Mouse (Mus musculus): ENCODE measurements around the gene Tas2r113. TPM values are rescaled to one million over a fixed set of nuclear protein-coding genes. Genes with fewer than 3 reads are reported as not detected.
"Not testable (repeated sequence)": the region's sequence is repeated elsewhere in the genome, so short reads cannot be mapped to it uniquely, and the experiment has no call there.

Gene Tas2r113
- total RNA-seq (2014; rRNA removed), result not detected in 2 replicates
- polyA plus RNA-seq (2015; fragmentation: Nextera tagmentation; extraction: Ambion mirVana), result not detected in 2 replicates

DNA sequence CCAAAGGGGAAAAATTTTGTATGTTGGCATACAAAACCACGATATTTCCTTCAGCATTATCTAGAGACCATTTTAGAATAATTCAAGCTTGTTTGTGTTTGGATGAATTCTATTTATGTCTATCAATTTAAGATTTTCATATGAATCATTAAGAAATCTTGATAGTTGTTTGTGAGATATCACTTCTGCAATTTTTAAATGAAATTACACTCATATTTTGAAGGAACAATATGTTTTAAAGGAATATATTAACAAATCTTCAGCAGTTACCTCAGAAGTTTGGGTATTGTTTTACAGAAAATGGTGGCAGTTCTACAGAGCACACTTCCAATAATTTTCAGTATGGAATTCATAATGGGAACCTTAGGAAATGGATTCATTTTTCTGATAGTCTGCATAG, at the start of gene Tas2r113:
Tas2r113 (plus strand) TSS at position 301 of the 400 bp plus-strand sequence.
- Histone ChIP-seq H3K9me3 (ENCODE audit: low read length) (no peaks in the 10 kb centered on the region), H3K4me2 (ENCODE audit: low read depth, low read length) (no peak within 1 kb of the TSS), H3K27me3 (ENCODE audit: insufficient read depth, low read length) (no peaks in the 10 kb centered on the region), H3K36me3 (ENCODE audit: insufficient read depth, low read length) (no peaks in the 10 kb centered on the region), H3K4me1 (ENCODE audit: insufficient read depth, low read length) (no peaks in the 10 kb centered on the region), H3K27ac (no peak within 1 kb of the TSS), H3K9ac (replicated peaks; ENCODE audit: low read length) (no peak within 1 kb of the TSS), H3K4me3 (ENCODE audit: low read length) (no peak within 1 kb of the TSS)
- no peak for ATAC-seq
- TF ChIP-seq CTCF (IDR thresholded peaks at IDR 0.05; ENCODE audit: low read depth), result no peak
- no peak for DNase-seq (ENCODE audit: low spot score)
- WGBS, result 84% methylated on average over 1 of the region's 1 CpGs

DNA sequence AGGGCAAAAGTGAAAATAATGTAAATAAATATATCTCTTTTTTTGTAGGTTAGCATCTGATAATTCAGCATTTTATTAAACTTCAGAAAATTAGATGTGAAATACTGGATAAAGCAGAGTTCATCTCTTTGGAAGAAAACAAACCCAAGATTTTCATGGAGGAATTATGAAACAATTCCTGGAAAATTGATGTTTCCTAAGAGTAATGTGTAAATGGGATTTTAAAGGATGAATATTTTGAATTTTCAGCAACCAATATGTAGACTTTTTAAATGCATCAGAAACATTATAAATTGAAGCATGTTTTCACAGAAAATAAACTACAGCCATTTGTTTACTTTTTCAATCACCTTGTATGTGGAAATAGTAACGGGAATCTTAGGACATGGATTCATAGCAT, 46.0 kb upstream of the Tas2r113 start, which contains the start of gene Tas2r123:
Tas2r123 (plus strand) TSS at position 301 of the 400 bp plus-strand sequence.
- no peaks in the 10 kb centered on the region for H3K9me3 ChIP-seq (ENCODE audit: low read length)
- 84% methylated on average over 1 of the region's 1 CpGs for WGBS
- ATAC-seq, result no peak

DNA sequence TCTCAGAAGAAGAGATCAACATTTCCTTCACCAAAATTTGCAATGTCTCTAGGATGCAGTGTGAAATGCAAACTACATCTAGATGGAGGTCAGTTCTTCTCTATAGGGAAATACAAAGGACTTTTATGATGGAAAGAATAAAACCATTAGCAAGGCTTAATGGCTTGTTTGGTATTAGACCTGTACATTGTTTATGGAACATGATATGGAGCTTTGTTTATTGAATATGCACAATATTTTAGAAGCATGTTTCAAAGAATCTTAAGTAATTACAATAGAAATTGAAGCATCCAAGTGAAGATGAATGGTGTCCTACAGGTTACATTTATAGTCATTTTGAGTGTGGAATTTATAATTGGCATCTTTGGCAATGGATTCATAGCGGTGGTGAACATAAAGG, 37.7 kb upstream of the Tas2r113 start, which contains the start of gene Tas2r116:
Tas2r116 (plus strand) TSS at position 301 of the 400 bp plus-strand sequence.
- Histone ChIP-seq H3K36me3 (ENCODE audit: insufficient read depth, low read length) (no peaks in the 10 kb centered on the region), H3K27me3 (ENCODE audit: insufficient read depth, low read length) (no peaks in the 10 kb centered on the region), H3K27ac (no peak within 1 kb of the TSS), H3K9ac (replicated peaks; ENCODE audit: low read length) (no peak within 1 kb of the TSS), H3K4me3 (ENCODE audit: low read length) (no peak within 1 kb of the TSS), H3K4me2 (ENCODE audit: low read depth, low read length) (no peak within 1 kb of the TSS), H3K4me1 (ENCODE audit: insufficient read depth, low read length) (no peaks in the 10 kb centered on the region), H3K9me3 (ENCODE audit: low read length) (no peaks in the 10 kb centered on the region)
- DNase-seq (ENCODE audit: low spot score) (no peak), ATAC-seq (no peak)
- TF ChIP-seq CTCF (IDR thresholded peaks at IDR 0.05; ENCODE audit: low read depth), result no peak
- WGBS, result 78% methylated on average over 1 of the region's 1 CpGs

More for the DNA sequence above, 46.0 kb upstream of the Tas2r113 start, which contains the start of gene Tas2r123:
- Histone ChIP-seq H3K27me3 (ENCODE audit: insufficient read depth, low read length) (no peaks in the 10 kb centered on the region), H3K9ac (replicated peaks; ENCODE audit: low read length) (no peak within 1 kb of the TSS), H3K4me2 (ENCODE audit: low read depth, low read length) (no peak within 1 kb of the TSS), H3K4me1 (ENCODE audit: insufficient read depth, low read length) (no peaks in the 10 kb centered on the region), H3K36me3 (ENCODE audit: insufficient read depth, low read length) (no peaks in the 10 kb centered on the region), H3K4me3 (ENCODE audit: low read length) (no peak within 1 kb of the TSS), H3K27ac (no peak within 1 kb of the TSS)
- DNase-seq (ENCODE audit: low spot score), result no peak
- TF ChIP-seq CTCF (IDR thresholded peaks at IDR 0.05; ENCODE audit: low read depth), result no peak

DNA sequence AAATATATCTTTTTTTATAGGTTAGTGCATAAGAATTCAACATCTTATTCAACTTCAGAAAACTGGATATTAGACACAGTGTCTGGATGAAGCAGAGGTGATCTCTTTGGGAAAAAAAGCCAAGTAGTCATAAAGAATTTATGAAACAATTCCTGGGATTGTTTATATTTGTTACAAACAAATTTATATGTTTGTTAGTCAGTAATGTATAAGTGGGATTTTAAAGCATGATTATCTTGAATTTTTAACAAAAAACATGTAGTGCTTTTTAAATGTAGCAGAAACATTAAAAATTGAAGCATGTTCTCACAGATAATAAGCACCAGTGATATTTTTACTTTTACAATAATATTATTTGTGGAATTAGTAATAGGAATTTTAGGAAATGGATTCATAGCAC, 25.1 kb upstream of the Tas2r113 start, which contains the start of gene Tas2r110:
Tas2r110 (plus strand) TSS at position 301 of the 400 bp plus-strand sequence.
- TF ChIP-seq CTCF (IDR thresholded peaks at IDR 0.05; ENCODE audit: low read depth), result no peak
- H3K27ac ChIP-seq, result no peak within 1 kb of the TSS
- ATAC-seq, result no peak
- no peaks in the 10 kb centered on the region for H3K36me3 ChIP-seq (ENCODE audit: insufficient read depth, low read length)
- DNase-seq (ENCODE audit: low spot score), result no peak
- H3K4me3 ChIP-seq (ENCODE audit: low read length), result no peak within 1 kb of the TSS
- H3K4me1 ChIP-seq (ENCODE audit: insufficient read depth, low read length), result no peaks in the 10 kb centered on the region
- no peak within 1 kb of the TSS for H3K9ac ChIP-seq (replicated peaks; ENCODE audit: low read length)
- H3K4me2 ChIP-seq (ENCODE audit: low read depth, low read length), result no peak within 1 kb of the TSS
- H3K9me3 ChIP-seq (ENCODE audit: low read length), result no peaks in the 10 kb centered on the region
- no peaks in the 10 kb centered on the region for H3K27me3 ChIP-seq (ENCODE audit: insufficient read depth, low read length)

DNA sequence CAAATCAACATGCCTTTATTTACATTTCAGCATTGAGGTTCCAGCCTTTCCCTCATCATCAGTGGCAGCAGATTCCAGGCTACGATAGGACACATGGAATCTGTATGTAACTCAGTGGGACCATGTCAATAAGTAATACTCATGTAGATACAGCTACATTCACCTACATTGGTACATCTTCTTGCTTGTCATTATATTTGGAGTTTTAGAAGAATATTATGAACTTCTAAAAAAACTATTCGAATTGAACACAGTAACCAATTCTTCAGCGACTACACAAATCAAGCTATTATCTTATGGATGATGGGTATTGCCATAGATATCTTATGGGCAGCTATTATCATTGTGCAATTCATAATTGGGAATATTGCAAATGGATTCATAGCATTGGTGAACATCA, 16.5 kb downstream of the Tas2r113 start, which contains the start of gene Tas2r125:
Tas2r125 (plus strand) TSS at position 301 of the 400 bp plus-strand sequence.
- 86% methylated on average over 3 of the region's 3 CpGs for WGBS
- no peaks in the 10 kb centered on the region for H3K9me3 ChIP-seq (ENCODE audit: low read length)
- no peak within 1 kb of the TSS for H3K4me2 ChIP-seq (ENCODE audit: low read depth, low read length)

DNA sequence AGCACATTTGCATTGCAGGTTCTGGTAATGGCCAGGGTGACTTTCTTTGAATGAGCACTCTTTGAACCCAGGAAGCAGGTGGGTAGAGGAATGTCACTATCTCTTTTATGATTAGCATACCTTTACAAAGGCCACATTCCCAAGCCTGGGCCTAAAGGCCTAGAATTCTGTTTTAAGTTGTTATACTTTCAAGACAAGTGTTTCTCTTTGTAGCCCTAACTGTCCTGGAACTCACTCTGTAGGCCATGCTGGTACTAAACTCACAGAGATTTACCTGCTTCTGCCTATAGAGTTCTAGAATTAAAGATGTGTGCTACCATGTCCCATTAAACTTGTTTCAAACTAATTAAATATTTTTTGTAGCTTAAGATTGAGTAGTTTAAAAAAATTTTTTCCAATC, 48.6 kb downstream of the Tas2r113 start:
- H3K36me3 ChIP-seq (ENCODE audit: insufficient read depth, low read length); H3K27me3 ChIP-seq (ENCODE audit: insufficient read depth, low read length); ATAC-seq; H3K9me3 ChIP-seq (ENCODE audit: low read length); H3K27ac ChIP-seq; H3K4me1 ChIP-seq (ENCODE audit: insufficient read depth, low read length); H3K4me2 ChIP-seq (ENCODE audit: low read depth, low read length); DNase-seq (ENCODE audit: low spot score); H3K9ac ChIP-seq (replicated peaks; ENCODE audit: low read length); H3K4me3 ChIP-seq (ENCODE audit: low read length): not testable (repeated sequence)

More for the DNA sequence above, 16.5 kb downstream of the Tas2r113 start, which contains the start of gene Tas2r125:
- no peak within 1 kb of the TSS for H3K4me3 ChIP-seq (ENCODE audit: low read length)
- TF ChIP-seq CTCF (IDR thresholded peaks at IDR 0.05; ENCODE audit: low read depth), result no peak
- DNase-seq (ENCODE audit: low spot score), result no peak
- no peaks in the 10 kb centered on the region for H3K36me3 ChIP-seq (ENCODE audit: insufficient read depth, low read length)
- no peaks in the 10 kb centered on the region for H3K27me3 ChIP-seq (ENCODE audit: insufficient read depth, low read length)
- no peak for ATAC-seq
- no peak within 1 kb of the TSS for H3K27ac ChIP-seq
- no peak within 1 kb of the TSS for H3K9ac ChIP-seq (replicated peaks; ENCODE audit: low read length)
- H3K4me1 ChIP-seq (ENCODE audit: insufficient read depth, low read length), result no peaks in the 10 kb centered on the region

Other genes with a start within 250 kb of the Tas2r113 start
- not detected in 2 replicates for gene A630073D07Rik, start 241.5 kb upstream of the Tas2r113 start, total RNA-seq (2014; rRNA removed)
- gene A630073D07Rik, start 241.5 kb upstream of the Tas2r113 start, polyA plus RNA-seq (2015; fragmentation: Nextera tagmentation; extraction: Ambion mirVana), result not detected in 2 replicates
- gene Tas2r120, start 236.1 kb upstream of the Tas2r113 start, total RNA-seq (2014; rRNA removed), result not detected in 2 replicates
- gene Tas2r120, start 236.1 kb upstream of the Tas2r113 start, polyA plus RNA-seq (2015; fragmentation: Nextera tagmentation; extraction: Ambion mirVana), result not detected in 2 replicates
- not detected in 2 replicates for gene Tas2r121, start 192.0 kb upstream of the Tas2r113 start, total RNA-seq (2014; rRNA removed)
- not detected in 2 replicates for gene Tas2r121, start 192.0 kb upstream of the Tas2r113 start, polyA plus RNA-seq (2015; fragmentation: Nextera tagmentation; extraction: Ambion mirVana)
- not detected in 2 replicates for gene Tas2r122, start 181.1 kb upstream of the Tas2r113 start, total RNA-seq (2014; rRNA removed)
- not detected in 2 replicates for gene Tas2r122, start 181.1 kb upstream of the Tas2r113 start, polyA plus RNA-seq (2015; fragmentation: Nextera tagmentation; extraction: Ambion mirVana)
- not detected in 2 replicates for gene Tas2r115, start 155.0 kb upstream of the Tas2r113 start, total RNA-seq (2014; rRNA removed)
- not detected in 2 replicates for gene Tas2r115, start 155.0 kb upstream of the Tas2r113 start, polyA plus RNA-seq (2015; fragmentation: Nextera tagmentation; extraction: Ambion mirVana)
- not detected in 2 replicates for gene Tas2r124, start 138.3 kb upstream of the Tas2r113 start, total RNA-seq (2014; rRNA removed)
- gene Tas2r124, start 138.3 kb upstream of the Tas2r113 start, polyA plus RNA-seq (2015; fragmentation: Nextera tagmentation; extraction: Ambion mirVana), result not detected in 2 replicates
- not detected in 2 replicates for gene Tas2r102, start 130.9 kb upstream of the Tas2r113 start, total RNA-seq (2014; rRNA removed)
- gene Tas2r102, start 130.9 kb upstream of the Tas2r113 start, polyA plus RNA-seq (2015; fragmentation: Nextera tagmentation; extraction: Ambion mirVana), result not detected in 2 replicates
- gene Tas2r136, start 114.8 kb upstream of the Tas2r113 start, total RNA-seq (2014; rRNA removed), result not detected in 2 replicates
- not detected in 2 replicates for gene Tas2r136, start 114.8 kb upstream of the Tas2r113 start, polyA plus RNA-seq (2015; fragmentation: Nextera tagmentation; extraction: Ambion mirVana)
- gene Tas2r117, start 90.2 kb upstream of the Tas2r113 start, total RNA-seq (2014; rRNA removed), result not detected in 2 replicates
- not detected in 2 replicates for gene Tas2r117, start 90.2 kb upstream of the Tas2r113 start, polyA plus RNA-seq (2015; fragmentation: Nextera tagmentation; extraction: Ambion mirVana)
- gene Tas2r123, start 45.9 kb upstream of the Tas2r113 start, total RNA-seq (2014; rRNA removed), result not detected in 2 replicates
- gene Tas2r123, start 45.9 kb upstream of the Tas2r113 start, polyA plus RNA-seq (2015; fragmentation: Nextera tagmentation; extraction: Ambion mirVana), result not detected in 2 replicates
- gene Tas2r116, start 37.6 kb upstream of the Tas2r113 start, total RNA-seq (2014; rRNA removed), result not detected in 2 replicates
- not detected in 2 replicates for gene Tas2r116, start 37.6 kb upstream of the Tas2r113 start, polyA plus RNA-seq (2015; fragmentation: Nextera tagmentation; extraction: Ambion mirVana)
- not detected in 2 replicates for gene Tas2r110, start 25.0 kb upstream of the Tas2r113 start, total RNA-seq (2014; rRNA removed)
- not detected in 2 replicates for gene Tas2r110, start 25.0 kb upstream of the Tas2r113 start, polyA plus RNA-seq (2015; fragmentation: Nextera tagmentation; extraction: Ambion mirVana)
- gene Tas2r125, start 16.6 kb downstream of the Tas2r113 start, total RNA-seq (2014; rRNA removed), result not detected in 2 replicates
- gene Tas2r125, start 16.6 kb downstream of the Tas2r113 start, polyA plus RNA-seq (2015; fragmentation: Nextera tagmentation; extraction: Ambion mirVana), result not detected in 2 replicates
- not detected in 2 replicates for gene Tas2r129, start 58.1 kb downstream of the Tas2r113 start, total RNA-seq (2014; rRNA removed)
- not detected in 2 replicates for gene Tas2r129, start 58.1 kb downstream of the Tas2r113 start, polyA plus RNA-seq (2015; fragmentation: Nextera tagmentation; extraction: Ambion mirVana)
- gene Tas2r131, start 64.9 kb downstream of the Tas2r113 start, total RNA-seq (2014; rRNA removed), result not detected in 2 replicates
- gene Tas2r131, start 64.9 kb downstream of the Tas2r113 start, polyA plus RNA-seq (2015; fragmentation: Nextera tagmentation; extraction: Ambion mirVana), result not detected in 2 replicates
- gene Tas2r109, start 88.0 kb downstream of the Tas2r113 start, total RNA-seq (2014; rRNA removed), result not detected in 2 replicates
- gene Tas2r109, start 88.0 kb downstream of the Tas2r113 start, polyA plus RNA-seq (2015; fragmentation: Nextera tagmentation; extraction: Ambion mirVana), result not detected in 2 replicates
- not detected in 2 replicates for gene Tas2r103, start 144.1 kb downstream of the Tas2r113 start, total RNA-seq (2014; rRNA removed)
- gene Tas2r103, start 144.1 kb downstream of the Tas2r113 start, polyA plus RNA-seq (2015; fragmentation: Nextera tagmentation; extraction: Ambion mirVana), result not detected in 2 replicates
- gene Tas2r140, start 162.8 kb downstream of the Tas2r113 start, total RNA-seq (2014; rRNA removed), result not detected in 2 replicates
- gene Tas2r140, start 162.8 kb downstream of the Tas2r113 start, polyA plus RNA-seq (2015; fragmentation: Nextera tagmentation; extraction: Ambion mirVana), result not detected in 2 replicates
- gene Smim10l1, start 211.9 kb downstream of the Tas2r113 start, total RNA-seq (2014; rRNA removed), result 104 and 214 TPM in 2 replicates
- gene Smim10l1, start 211.9 kb downstream of the Tas2r113 start, polyA plus RNA-seq (2015; fragmentation: Nextera tagmentation; extraction: Ambion mirVana), result 129 and 148 TPM in 2 replicates